Mouse (Mus musculus): ENCODE results near the gene Noxo1.

Noxo1 gene

DNA sequence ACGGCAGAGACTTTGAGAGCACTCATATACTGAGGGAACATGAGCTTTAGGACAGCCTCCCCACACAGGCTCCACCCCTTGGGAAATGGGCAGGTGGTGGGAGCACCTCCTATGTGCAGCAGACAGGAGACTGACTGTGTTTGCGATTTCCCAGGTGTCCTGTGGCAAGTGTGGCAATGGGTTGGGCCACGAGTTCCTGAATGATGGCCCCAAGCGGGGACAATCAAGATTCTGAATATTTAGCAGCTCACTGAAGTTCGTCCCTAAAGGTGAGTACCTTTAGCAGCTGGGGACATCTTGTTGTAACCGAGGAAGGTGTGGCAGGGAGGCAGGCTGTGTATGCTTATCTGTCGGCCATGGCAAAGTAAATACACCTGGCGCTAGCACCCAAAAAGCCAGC lies 43.9 kb downstream of the Noxo1 start:
- no peak for DNase-seq (ENCODE audit: low read depth, low spot score)

DNA sequence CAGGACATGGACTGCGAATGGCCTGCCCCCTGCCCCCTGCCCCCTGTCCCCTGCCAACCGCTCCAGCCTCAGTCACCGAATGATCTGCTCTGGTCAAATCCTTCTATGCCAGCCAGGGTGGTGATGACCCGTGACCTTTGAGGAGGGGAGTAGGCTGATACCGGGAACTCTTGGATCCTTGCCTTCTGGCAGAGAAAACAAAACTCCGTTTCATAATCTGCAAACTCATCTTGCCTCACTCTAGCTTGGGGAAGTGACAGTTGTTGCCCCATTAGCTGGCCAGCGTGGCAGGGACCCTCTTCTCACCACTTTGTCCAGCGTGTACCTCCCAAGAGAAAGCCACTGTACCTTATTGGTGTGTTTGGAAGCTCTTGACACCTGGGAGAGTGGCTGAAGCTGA lies 46.3 kb downstream of the Noxo1 start:
- no peak for DNase-seq (ENCODE audit: low read depth, low spot score)

DNA sequence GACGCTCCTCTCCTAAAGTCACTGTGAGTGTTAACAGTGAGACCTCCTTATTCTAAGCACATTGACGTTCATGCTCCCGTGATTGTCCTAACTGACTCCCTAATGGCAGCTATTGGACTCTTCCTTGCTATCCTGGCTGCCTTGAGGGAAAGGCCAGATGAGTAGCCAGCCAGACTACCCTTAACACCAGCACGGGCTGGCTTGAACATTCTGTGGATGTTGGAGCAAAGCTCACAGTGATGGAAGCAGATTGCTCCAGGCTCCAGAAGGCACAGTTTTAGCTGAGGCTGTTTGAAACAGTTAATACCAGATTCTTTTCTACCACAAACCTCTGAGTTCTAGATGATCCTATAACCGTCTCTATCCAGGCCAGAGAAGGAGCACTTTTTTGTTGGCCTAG lies 47.9 kb downstream of the Noxo1 start:
- no peak for DNase-seq (ENCODE audit: low read depth, low spot score)

DNA sequence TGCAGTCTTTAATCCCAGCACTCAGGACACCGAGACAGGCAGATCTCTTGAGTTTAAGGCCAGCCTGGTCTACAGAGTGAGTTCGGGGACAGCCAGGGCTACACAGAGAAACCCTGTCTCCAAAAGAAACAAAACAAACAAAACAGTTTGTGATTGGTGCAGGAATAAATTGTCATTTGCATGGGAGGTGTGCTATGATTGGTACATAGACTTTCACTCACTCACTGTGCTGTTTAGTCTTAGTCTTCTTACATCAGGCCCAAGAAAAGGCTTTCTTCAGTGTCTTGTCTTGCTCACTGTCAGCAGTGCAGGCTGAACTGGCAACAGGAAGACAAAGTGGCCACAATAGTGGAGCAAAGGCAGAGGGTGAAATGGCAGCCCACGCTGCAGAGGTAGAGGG lies 48.3 kb downstream of the Noxo1 start:
- DNase-seq (ENCODE audit: low read depth, low spot score): no peak

DNA sequence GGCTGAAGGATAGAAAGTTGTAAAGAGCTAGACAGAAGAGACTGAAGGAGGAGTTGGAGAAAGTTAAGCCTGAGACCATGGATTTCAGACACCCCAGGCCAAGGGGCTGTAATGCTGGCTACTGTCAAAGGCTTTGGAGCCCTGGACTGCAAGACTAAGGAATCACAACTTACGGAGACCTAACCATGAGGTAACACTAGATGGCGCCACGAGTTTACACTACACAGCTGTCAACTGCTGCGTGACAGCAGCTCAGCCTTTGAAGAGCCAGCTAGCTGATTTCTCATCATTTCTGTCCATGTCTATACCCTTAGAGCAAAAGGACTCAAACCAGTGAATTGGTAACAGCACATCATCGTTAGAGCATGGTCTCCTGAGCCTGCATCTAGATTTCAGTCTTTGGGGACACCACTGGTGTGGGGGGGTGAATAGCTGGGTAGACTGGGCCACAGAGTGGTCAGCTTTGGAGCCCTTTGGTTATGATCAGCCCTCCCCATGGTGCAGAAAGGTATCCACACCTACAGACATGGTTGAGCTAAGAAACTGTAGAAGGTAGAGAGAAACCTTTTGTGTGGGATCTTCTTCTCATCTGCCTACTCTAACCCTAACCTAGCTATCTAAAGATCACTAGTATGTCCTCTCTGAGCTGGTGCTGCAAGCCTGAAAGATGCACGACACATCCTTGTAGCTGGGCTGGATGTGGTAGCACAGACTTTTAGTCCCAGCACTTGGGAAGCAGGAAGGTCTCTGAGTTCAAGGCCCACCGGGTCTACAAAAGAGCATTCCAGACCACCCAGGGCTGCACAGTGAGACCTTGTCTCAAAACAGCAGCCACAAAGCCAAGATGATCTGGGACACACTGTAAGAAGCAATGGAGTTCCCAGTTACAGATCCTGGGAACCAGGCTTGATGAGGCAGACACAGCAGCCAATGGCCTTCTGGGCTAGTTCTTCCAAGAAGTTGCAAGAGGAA lies 49.8 kb downstream of the Noxo1 start:
- DNase-seq (ENCODE audit: low read depth, low spot score): peak; percentile 79

DNA sequence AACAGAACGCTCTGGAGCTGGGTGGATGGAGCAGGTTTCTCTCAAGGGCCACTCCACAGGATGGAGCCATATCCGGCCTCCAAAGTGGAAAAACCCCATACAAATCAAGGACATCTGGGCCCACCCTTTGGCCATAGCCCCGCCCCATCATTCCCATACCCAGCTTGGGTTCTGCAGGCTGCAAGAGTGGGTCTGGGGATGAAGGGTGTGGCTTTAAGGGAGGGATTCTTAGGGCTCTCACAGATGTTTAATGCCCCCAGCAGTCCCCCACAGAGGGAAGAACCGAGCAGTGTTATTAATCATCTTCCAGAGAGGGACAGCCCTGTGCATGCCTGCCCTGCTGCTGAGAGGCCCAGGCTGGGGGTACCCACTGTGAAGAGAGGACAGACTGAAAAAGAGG lies 51.0 kb downstream of the Noxo1 start:
- DNase-seq (ENCODE audit: low read depth, low spot score): no peak
